Mouse (Mus musculus) limb, embryonic 12.5 days (tissue): ENCODE measurements at regions not wholly inside any gene's neighbourhood (a gene's known extent, or its start where the extent isn't known, plus 50 kb on each side); places are given as distances from the start of the nearest gene placed in this dataset.

Source experiments
- ATAC-seq: fragments of 200-750 bp; cut with Nextera tagmentation; 2 replicates; pipeline ENCODE4 v1.8.0; 2017; ENCODE audit warnings: low read depth, moderate TSS enrichment; ENCODE audit not compliant: insufficient number of reproducible peaks, insufficient read depth, low FRiP score, low TSS enrichment
- H3K27ac ChIP-seq: fragments of 300-500 bp; sonication (generic); 2 replicates; pipeline ENCODE4 v1.5.1; 2016; ENCODE audit warnings: mild to moderate bottlenecking, moderate library complexity
- H3K27me3 ChIP-seq: fragments of 300-500 bp; sonication (generic); 2 replicates; pipeline ENCODE4 v1.6.1; 2016; ENCODE audit warnings: mild to moderate bottlenecking, moderate library complexity
- H3K36me3 ChIP-seq: fragments of 300-500 bp; sonication (generic); 2 replicates; pipeline ENCODE4 v1.6.1; 2016; ENCODE audit warnings: mild to moderate bottlenecking, moderate library complexity
- H3K4me1 ChIP-seq: fragments of 300-500 bp; sonication (generic); replicated peaks from 2 replicates; pipeline ENCODE4 v1.6.1; 2016
- H3K4me2 ChIP-seq: fragments of 300-500 bp; sonication (generic); 2 replicates; pipeline ENCODE4 v1.6.1; 2016; ENCODE audit warnings: mild to moderate bottlenecking, moderate library complexity
- H3K4me3 ChIP-seq: fragments of 300-500 bp; sonication (generic); replicated peaks from 2 replicates; pipeline ENCODE4 v1.5.1; 2016; ENCODE audit warnings: mild to moderate bottlenecking
- H3K9ac ChIP-seq: fragments of 300-500 bp; sonication (generic); replicated peaks from 2 replicates; pipeline ENCODE4 v1.6.1; 2016; ENCODE audit warnings: mild to moderate bottlenecking, moderate library complexity
- H3K9me3 ChIP-seq: fragments of 300-500 bp; sonication (generic); 2 replicates; pipeline ENCODE4 v1.6.1; 2016; ENCODE audit warnings: mild to moderate bottlenecking, moderate library complexity
- WGBS: fragments of 180-500 bp; shearing (Covaris S2); methylation state at CpG from one replicate; pipeline ENCODE4 v1.1.7; 2016; 5-methylcytosine and 5-hydroxymethylcytosine counted together

DNA sequence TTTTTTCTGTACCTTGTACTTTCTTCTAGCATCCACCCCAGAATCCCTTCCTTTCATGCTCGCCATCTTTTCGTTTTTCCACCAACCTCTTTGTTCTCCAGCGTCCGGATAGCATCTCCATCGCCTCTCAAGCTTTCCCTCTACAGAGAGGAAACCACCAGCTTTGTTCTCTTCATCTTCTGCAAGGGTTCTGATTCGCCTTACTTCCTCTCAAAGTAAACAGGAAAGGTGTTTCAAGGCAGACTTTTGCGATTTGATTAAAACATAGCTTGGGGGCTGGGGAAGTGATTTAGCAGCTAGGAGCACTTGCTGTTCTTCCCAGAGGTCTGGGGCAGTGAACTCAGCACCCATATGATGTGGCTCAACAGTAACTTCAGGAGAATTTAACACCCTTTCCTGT lies 71.4 kb downstream of the Emp1 start:
- Histone ChIP-seq H3K27ac (no peak overlapping the region), H3K4me1 (peaks cover 8% of the 10 kb centered on the region), H3K9ac (no peak overlapping the region), H3K36me3 (no peaks in the 10 kb centered on the region), H3K4me3 (no peak overlapping the region), H3K9me3 (peaks cover 8% of the 10 kb centered on the region; the same call in 1 of the 2 replicates), H3K27me3 (no peaks in the 10 kb centered on the region), H3K4me2 (no peak overlapping the region)
- WGBS, result 72% methylated on average over 7 of the region's 7 CpGs
- ATAC-seq, result no peak

DNA sequence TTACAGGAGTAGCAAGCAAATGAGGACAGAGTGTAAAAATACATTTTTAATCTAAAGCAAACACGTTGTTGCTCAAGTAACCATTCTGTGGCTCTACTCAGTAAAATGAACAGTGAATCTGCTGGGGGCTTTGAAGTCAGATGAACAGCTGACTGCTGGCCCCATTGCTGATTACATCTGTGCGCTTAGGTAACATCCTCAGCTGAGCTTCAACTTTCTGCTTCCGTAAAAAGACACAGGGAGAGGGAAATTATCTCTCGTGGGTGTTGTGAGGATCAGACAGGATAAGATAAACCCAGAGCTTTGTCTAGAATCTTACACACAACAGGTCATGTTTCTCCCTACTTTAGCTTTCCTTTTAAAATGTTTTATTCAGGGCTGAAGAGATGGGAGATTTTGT lies 74.0 kb downstream of the Emp1 start:
- no peak overlapping the region for H3K4me2 ChIP-seq
- H3K27me3 ChIP-seq, result no peaks in the 10 kb centered on the region
- H3K9me3 ChIP-seq, result peaks cover 19% of the 10 kb centered on the region
- no peaks in the 10 kb centered on the region for H3K36me3 ChIP-seq
- peaks cover 5% of the 10 kb centered on the region for H3K4me1 ChIP-seq
- H3K27ac ChIP-seq, result no peak overlapping the region
- H3K9ac ChIP-seq, result no peak overlapping the region
- ATAC-seq, result no peak
- H3K4me3 ChIP-seq, result no peak overlapping the region
- 83% methylated on average over 4 of the region's 4 CpGs for WGBS

DNA sequence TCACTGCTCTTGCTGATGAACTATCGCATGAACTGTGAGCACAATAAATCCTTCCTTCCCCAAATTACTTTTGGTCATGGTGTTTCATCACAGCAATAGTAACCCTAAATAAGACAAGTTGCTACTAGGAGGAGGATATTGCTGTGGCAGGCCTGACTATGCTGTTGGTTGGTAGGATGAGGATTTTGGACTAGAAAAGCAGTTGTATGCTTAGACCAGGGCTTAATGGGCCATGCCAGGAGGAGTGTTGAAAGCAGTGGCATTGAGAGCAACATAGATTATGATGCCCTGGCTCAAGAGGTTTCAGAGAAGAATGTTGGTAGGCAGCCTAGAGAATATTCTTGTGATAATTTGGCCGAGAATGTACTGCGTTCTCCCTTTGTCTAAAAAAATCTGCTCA lies 75.9 kb downstream of the Emp1 start:
- H3K9me3 ChIP-seq, result peaks cover 19% of the 10 kb centered on the region
- H3K27ac ChIP-seq, result no peak overlapping the region
- peaks cover 12% of the 10 kb centered on the region for H3K4me1 ChIP-seq
- 87% methylated on average over 3 of the region's 3 CpGs for WGBS
- no peaks in the 10 kb centered on the region for H3K36me3 ChIP-seq
- H3K4me3 ChIP-seq, result no peak overlapping the region
- no peak for ATAC-seq
- no peak overlapping the region for H3K9ac ChIP-seq
- H3K4me2 ChIP-seq, result no peak overlapping the region
- H3K27me3 ChIP-seq, result peaks cover 6% of the 10 kb centered on the region; the same call in 1 of the 2 replicates

DNA sequence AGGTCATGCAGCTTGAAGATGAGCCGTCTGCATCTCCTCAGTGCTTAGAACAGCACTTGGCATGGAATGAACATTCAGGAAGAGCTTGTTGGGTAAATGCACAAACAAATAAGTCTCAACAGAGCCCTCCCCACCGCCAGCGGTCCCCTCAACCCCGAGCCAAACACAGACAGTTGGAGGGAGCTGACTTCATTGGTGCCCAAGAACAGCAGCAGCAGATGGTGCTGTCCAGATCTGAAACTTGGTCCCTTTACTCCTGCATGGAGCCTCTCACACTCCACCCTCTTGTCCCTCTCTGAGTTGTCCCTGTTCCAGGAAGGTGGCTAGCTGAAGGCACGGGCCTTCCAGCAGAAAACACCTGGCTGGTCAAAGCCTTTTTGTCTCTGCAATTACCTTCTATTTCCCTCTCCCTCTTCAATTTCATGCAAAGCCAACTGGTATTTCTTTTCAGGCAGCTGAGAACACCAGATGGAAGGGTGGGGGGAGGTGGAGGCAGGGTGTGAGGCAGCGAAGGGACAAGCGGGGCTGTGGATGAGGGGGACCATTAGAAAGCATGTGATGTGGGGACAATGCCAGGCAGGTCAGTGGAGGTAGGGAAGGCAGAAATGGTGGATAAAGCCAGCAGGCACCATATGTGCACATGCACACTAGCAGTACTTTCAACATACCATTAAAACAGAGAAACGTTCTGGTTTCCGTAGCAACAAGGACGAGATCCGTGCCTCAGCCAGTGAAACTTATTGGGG lies 79.0 kb downstream of the Emp1 start:
- Histone ChIP-seq H3K36me3 (no peaks in the 10 kb centered on the region), H3K27ac (no peak overlapping the region), H3K9ac (no peak overlapping the region), H3K4me1 (peaks cover 20% of the 10 kb centered on the region), H3K27me3 (peaks cover 20% of the 10 kb centered on the region), H3K4me2 (no peak overlapping the region), H3K4me3 (no peak overlapping the region), H3K9me3 (peaks cover 19% of the 10 kb centered on the region)
- WGBS, result 54% methylated on average over 11 of the region's 11 CpGs
- no peak for ATAC-seq

DNA sequence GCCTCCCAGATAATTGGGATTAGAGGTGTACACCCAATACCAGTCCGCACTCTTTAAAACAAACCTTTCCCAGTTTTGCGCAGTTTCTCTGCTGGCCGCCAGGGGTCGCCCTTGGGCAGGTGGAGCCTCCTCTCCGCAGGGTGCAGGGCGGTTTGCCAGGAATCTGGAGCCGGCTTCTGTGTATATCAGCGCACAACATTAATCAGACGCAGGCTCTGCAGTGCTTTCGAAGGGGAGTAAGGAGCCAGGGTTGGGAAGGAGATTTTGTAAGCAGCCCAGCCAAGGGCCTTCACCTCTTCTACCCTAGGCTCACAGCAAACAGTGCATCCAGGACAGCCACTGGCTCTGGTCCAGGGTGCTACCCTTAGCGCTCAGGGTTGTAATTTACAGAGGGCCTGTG lies 82.3 kb downstream of the Emp1 start:
- WGBS, result 1% methylated on average over 11 of the region's 11 CpGs
- Histone ChIP-seq H3K4me1 (peaks cover 20% of the 10 kb centered on the region), H3K27me3 (peaks cover 22% of the 10 kb centered on the region), H3K9me3 (0 out of 2 replicates have a peak, but pooled peaks cover 4% of the 10 kb centered on the region), H3K4me2 (peak overlapping the region; percentile 41), H3K27ac (no peak overlapping the region), H3K4me3 (no peak overlapping the region), H3K36me3 (no peaks in the 10 kb centered on the region), H3K9ac (no peak overlapping the region)
- ATAC-seq, result peak; percentile 88

DNA sequence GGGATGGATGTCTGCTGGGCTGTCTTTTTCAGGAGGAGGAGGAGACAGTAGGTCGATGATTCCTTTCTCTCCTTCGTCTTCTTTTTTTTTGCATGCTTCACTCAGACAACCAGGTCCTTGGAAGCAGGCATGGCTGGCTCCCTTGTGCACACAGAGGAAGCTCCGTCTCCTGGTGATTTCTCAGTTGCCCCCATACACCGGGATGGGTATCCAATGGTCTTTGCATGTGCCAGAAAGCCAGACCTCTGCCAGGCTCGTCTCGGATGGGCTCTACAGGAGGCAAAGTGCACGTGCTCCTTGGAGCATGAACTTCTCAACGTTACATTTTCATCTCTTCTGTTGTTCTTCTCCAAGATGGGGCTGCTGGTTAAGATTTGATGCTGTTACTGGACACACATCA lies 82.7 kb downstream of the Emp1 start:
- no peak overlapping the region for H3K4me3 ChIP-seq
- ATAC-seq, result no peak
- H3K9me3 ChIP-seq, result 0 out of 2 replicates have a peak, but pooled peaks cover 1% of the 10 kb centered on the region
- peaks cover 22% of the 10 kb centered on the region for H3K27me3 ChIP-seq
- no peaks in the 10 kb centered on the region for H3K36me3 ChIP-seq
- no peak overlapping the region for H3K27ac ChIP-seq
- H3K4me1 ChIP-seq, result peaks cover 20% of the 10 kb centered on the region
- no peak overlapping the region for H3K9ac ChIP-seq
- 39% methylated on average over 8 of the region's 8 CpGs for WGBS
- peak overlapping the region; percentile 41 for H3K4me2 ChIP-seq

DNA sequence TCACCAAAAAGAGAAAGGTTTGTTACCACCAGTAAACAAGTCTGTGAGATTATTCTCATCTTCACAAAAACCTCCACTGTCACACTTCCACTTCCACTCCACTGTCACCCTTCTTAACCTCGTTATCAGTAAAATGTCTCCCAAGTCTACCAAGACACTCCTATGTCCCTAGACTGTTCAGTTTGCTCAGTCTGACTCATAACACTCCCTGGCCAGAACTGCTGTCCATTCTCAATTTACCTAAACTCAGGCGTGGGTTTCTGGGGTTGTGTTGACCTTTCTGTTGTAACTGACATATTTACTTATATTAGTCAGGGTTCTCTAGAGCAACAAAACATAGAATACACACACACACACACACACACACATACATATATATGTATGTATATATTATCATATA lies 85.5 kb downstream of the Emp1 start:
- H3K27ac ChIP-seq, result no peak overlapping the region
- ATAC-seq, result no peak
- H3K4me3 ChIP-seq, result no peak overlapping the region
- 77% methylated on average over 2 of the region's 2 CpGs for WGBS
- no peak overlapping the region for H3K9ac ChIP-seq
- H3K36me3 ChIP-seq, result no peaks in the 10 kb centered on the region
- H3K4me1 ChIP-seq, result peaks cover 8% of the 10 kb centered on the region
- peaks cover 21% of the 10 kb centered on the region for H3K27me3 ChIP-seq
- H3K4me2 ChIP-seq, result no peak overlapping the region
- no peaks in the 10 kb centered on the region for H3K9me3 ChIP-seq

DNA sequence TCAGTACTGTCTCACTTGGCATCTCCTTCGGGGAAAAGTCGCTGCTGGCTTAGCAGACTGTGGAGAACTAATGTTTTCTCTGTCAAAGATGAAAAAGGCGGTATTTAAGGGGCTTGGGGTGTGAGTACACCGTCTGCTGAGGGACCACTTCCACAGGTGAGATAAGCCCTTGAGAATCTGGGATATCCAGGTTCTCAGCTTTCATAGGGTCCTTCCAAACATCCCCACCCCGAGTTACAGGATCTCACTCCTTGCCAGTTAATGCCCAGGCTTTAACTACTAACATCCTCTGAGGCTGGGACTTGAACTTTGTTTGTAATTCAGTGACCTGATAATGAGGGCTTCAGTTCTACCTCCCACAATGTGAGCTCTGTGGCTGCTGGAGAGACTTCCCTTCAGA lies 86.9 kb downstream of the Emp1 start:
- ATAC-seq, result no peak
- H3K36me3 ChIP-seq, result no peaks in the 10 kb centered on the region
- H3K4me1 ChIP-seq, result peaks cover 8% of the 10 kb centered on the region
- no peak overlapping the region for H3K27ac ChIP-seq
- H3K9ac ChIP-seq, result no peak overlapping the region
- no peaks in the 10 kb centered on the region for H3K9me3 ChIP-seq
- no peak overlapping the region for H3K4me3 ChIP-seq
- H3K4me2 ChIP-seq, result no peak overlapping the region
- 68% methylated on average over 5 of the region's 5 CpGs for WGBS
- peaks cover 10% of the 10 kb centered on the region; the same call in 1 of the 2 replicates for H3K27me3 ChIP-seq

DNA sequence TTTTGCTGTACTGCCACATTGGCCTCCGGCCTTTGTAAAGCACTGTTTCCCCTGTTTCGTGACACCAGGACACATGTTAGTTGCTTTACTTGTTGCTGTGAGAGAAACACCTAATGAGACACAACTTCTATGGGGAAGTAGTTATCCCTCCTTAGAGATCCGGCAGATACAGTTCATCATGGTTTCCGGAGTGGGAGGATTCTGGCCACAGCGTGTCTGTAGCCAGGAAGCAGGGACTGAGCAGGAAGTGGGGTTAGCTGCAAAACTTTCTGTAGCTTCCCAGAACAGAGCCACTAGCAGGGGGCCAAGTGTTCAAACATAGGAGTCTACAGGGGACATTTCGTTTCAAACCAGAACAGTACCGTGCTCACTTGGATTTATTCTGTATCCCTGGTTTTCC lies 88.2 kb downstream of the Emp1 start:
- 86% methylated on average over 7 of the region's 7 CpGs for WGBS
- peaks cover 5% of the 10 kb centered on the region; the same call in 1 of the 2 replicates for H3K27me3 ChIP-seq
- ATAC-seq, result no peak
- H3K27ac ChIP-seq, result no peak overlapping the region
- H3K4me1 ChIP-seq, result no peaks in the 10 kb centered on the region
- H3K9ac ChIP-seq, result no peak overlapping the region
- no peak overlapping the region for H3K4me2 ChIP-seq
- H3K36me3 ChIP-seq, result no peaks in the 10 kb centered on the region
- H3K4me3 ChIP-seq, result no peak overlapping the region
- H3K9me3 ChIP-seq, result no peaks in the 10 kb centered on the region

DNA sequence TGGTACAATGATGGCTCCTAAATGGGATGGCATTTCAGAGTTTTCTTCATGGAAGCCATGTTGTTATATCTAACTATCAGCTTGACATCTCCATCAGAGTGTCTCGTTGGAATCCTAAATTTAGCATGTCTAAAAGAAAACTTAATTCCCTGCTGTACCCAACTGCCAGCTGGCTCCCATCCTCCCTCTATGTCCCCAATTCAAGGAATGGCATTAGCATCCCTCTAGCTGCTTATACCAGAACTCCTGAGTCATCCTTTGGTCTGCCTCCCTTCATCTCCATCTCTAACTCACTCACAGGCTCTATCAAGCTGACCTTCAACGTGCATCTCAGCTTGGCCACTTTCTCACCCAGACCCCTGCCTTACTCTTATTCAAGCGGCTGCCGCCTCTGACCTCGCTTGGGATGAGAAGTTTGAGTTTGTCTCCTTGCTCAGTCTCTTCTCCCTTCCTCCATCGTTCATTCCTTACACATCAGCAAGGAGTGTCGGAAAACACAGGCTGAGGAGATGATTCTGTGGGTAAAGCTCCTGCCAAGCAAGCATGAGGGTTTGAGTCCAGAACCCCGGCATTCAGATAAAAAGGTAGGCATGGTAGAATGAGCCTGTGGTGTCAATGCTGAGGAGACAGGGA lies 88.9 kb downstream of the Emp1 start:
- H3K36me3 ChIP-seq, result no peaks in the 10 kb centered on the region
- H3K9me3 ChIP-seq, result no peaks in the 10 kb centered on the region
- no peak overlapping the region for H3K9ac ChIP-seq
- no peak overlapping the region for H3K4me3 ChIP-seq
- no peak for ATAC-seq
- H3K4me2 ChIP-seq, result no peak overlapping the region
- H3K27ac ChIP-seq, result no peak overlapping the region
- H3K27me3 ChIP-seq, result peaks cover 3% of the 10 kb centered on the region; the same call in 1 of the 2 replicates
- H3K4me1 ChIP-seq, result no peaks in the 10 kb centered on the region
- 95% methylated on average over 8 of the region's 8 CpGs for WGBS

DNA sequence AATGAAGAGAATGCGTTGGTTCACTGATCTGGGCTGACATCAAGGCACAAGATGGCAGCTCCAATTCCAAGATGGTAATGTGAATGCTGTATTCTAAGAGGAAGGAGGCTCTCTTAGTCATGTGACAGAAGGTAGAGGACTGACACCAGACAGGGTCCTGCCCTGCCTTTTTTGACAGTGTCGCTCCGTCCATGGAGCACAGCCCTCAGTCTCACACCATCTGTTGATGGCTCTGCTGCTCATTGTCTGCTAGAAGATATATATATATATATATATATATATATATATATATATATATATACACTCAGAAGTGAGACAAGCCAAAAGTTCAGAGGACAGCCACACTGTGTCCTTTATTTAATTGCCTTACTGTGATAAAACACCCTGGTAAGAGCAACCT lies 90.7 kb downstream of the Emp1 start:
- no peak for ATAC-seq
- WGBS, result 92% methylated on average over 3 of the region's 3 CpGs

More for the DNA sequence above, 90.7 kb downstream of the Emp1 start:
- no peak overlapping the region for H3K9ac ChIP-seq
- no peaks in the 10 kb centered on the region for H3K9me3 ChIP-seq
- H3K27me3 ChIP-seq, result no peaks in the 10 kb centered on the region
- no peak overlapping the region for H3K27ac ChIP-seq
- H3K4me3 ChIP-seq, result no peak overlapping the region
- no peaks in the 10 kb centered on the region for H3K36me3 ChIP-seq
- no peak overlapping the region for H3K4me2 ChIP-seq
- no peaks in the 10 kb centered on the region for H3K4me1 ChIP-seq
